Mouse (Mus musculus) adrenal gland, postnatal 10 days (tissue): Measurements from ENCODE around the gene Agap1. TPM values are rescaled to one million over a fixed set of nuclear protein-coding genes. Genes with fewer than 3 reads are reported as not detected.
"Not testable (repeated sequence)": the region's sequence is repeated elsewhere in the genome, so short reads cannot be mapped to it uniquely, and the experiment has no call there.

Experiments
- DNase-seq: peaks from one replicate; pipeline ENCODE4 v3.0.0; 2021; ENCODE audit warnings: mixed read lengths
- total RNA-seq, 2 experiments: library from RNA; stranded (reverse); gene quantifications; 2 replicates each; pipeline ENCODE4 v1.2.3; 2021

The Agap1 gene
- total RNA-seq, 2 experiments from 2014 or later = 48.5 to 58.7 TPM

- DNase-seq = not testable (repeated sequence)
Observed at GRCm38 (mm10) chr1:89501891-89502290, 47.3 kb downstream of the Agap1 start.

- DNase-seq = no peak
Observed at GRCm38 (mm10) chr1:89509196-89509595, 54.6 kb downstream of the Agap1 start.

- no peak for DNase-seq
Observed at GRCm38 (mm10) chr1:89509763-89510340, 55.2 kb downstream of the Agap1 start.

GRCm38 (mm10) chr1:89510731-89511130, 56.1 kb downstream of the Agap1 start:
- no peak for DNase-seq

- DNase-seq = no peak
Observed at GRCm38 (mm10) chr1:89513616-89514283, 59.1 kb downstream of the Agap1 start.

GRCm38 (mm10) chr1:89515808-89516560, 61.4 kb downstream of the Agap1 start:
- no peak for DNase-seq

- DNase-seq = no peak
Observed at GRCm38 (mm10) chr1:89517817-89518216, 63.2 kb downstream of the Agap1 start.

GRCm38 (mm10) chr1:89519914-89520643, 65.5 kb downstream of the Agap1 start:
- no peak for DNase-seq

GRCm38 (mm10) chr1:89521406-89521805, 66.8 kb downstream of the Agap1 start:
- no peak for DNase-seq

- no peak for DNase-seq
Observed at GRCm38 (mm10) chr1:89521935-89522535, 67.4 kb downstream of the Agap1 start.

GRCm38 (mm10) chr1:89524369-89524768, 69.8 kb downstream of the Agap1 start:
- DNase-seq = peak; percentile 95

GRCm38 (mm10) chr1:89524998-89525397, 70.4 kb downstream of the Agap1 start:
- DNase-seq = no peak

GRCm38 (mm10) chr1:89525825-89526224, 71.2 kb downstream of the Agap1 start:
- DNase-seq = peak; percentile 59

GRCm38 (mm10) chr1:89528671-89529276, 74.2 kb downstream of the Agap1 start:
- DNase-seq = peak; percentile 26

GRCm38 (mm10) chr1:89533702-89534101, 79.1 kb downstream of the Agap1 start:
- no peak for DNase-seq

GRCm38 (mm10) chr1:89535206-89535605, 80.6 kb downstream of the Agap1 start:
- no peak for DNase-seq

GRCm38 (mm10) chr1:89538163-89538946, 83.7 kb downstream of the Agap1 start:
- DNase-seq = peak; percentile 26

GRCm38 (mm10) chr1:89539127-89539526, 84.5 kb downstream of the Agap1 start:
- DNase-seq = no peak

- no peak for DNase-seq
Observed at GRCm38 (mm10) chr1:89541151-89541550, 86.5 kb downstream of the Agap1 start.

GRCm38 (mm10) chr1:89542464-89542863, 87.9 kb downstream of the Agap1 start:
- no peak for DNase-seq

- DNase-seq = no peak
Observed at GRCm38 (mm10) chr1:89543312-89543711, 88.7 kb downstream of the Agap1 start.
